Mouse (Mus musculus) kidney, postnatal 0 days (tissue): ENCODE data around the gene Xrcc5. TPM values are rescaled to one million over a fixed set of nuclear protein-coding genes. Genes with fewer than 3 reads are reported as not detected.
A peak's percentile ranks its signal among the peaks of the same experiment; 100 is the strongest.

Experiments
- ATAC-seq: fragments of 200-750 bp; cut with Nextera tagmentation; replicated peaks from 2 replicates; pipeline ENCODE4 v1.8.0; 2017; ENCODE audit warnings: low read depth, moderate number of reproducible peaks, moderate TSS enrichment, moderate library complexity; ENCODE audit not compliant: low FRiP score
- DNase-seq: peaks from one replicate; pipeline ENCODE4 v3.0.0-alpha.2; 2016; ENCODE audit warnings: low spot score
- H3K27ac ChIP-seq: fragments of 300-500 bp; sonication (generic); 2 replicates; pipeline ENCODE4 v1.5.1; 2014; ENCODE audit warnings: mild to moderate bottlenecking
- H3K27me3 ChIP-seq: fragments of 300-500 bp; sonication (generic); 2 replicates; pipeline ENCODE4 v1.6.1; 2014; ENCODE audit warnings: low read length, mixed read lengths; ENCODE audit not compliant: insufficient read depth
- H3K36me3 ChIP-seq: fragments of 300-500 bp; sonication (generic); 2 replicates; pipeline ENCODE4 v1.6.1; 2014; ENCODE audit warnings: low read length, mixed read lengths; ENCODE audit not compliant: insufficient read depth
- H3K4me1 ChIP-seq: fragments of 300-500 bp; sonication (generic); replicated peaks from 2 replicates; pipeline ENCODE4 v1.6.1; 2014; ENCODE audit warnings: antibody characterized with exemption, low read length, mixed read lengths; ENCODE audit not compliant: insufficient read depth
- H3K4me2 ChIP-seq: fragments of 300-500 bp; sonication (generic); 2 replicates; pipeline ENCODE4 v1.6.1; 2014; ENCODE audit warnings: mild to moderate bottlenecking, low read length, moderate library complexity, mixed read lengths
- H3K4me3 ChIP-seq: fragments of 300-500 bp; sonication (generic); replicated peaks from 2 replicates; pipeline ENCODE4 v1.5.1; 2014; ENCODE audit warnings: low read depth, low read length
- H3K9ac ChIP-seq: fragments of 300-500 bp; sonication (generic); 2 replicates; pipeline ENCODE4 v1.6.1; 2014; ENCODE audit warnings: low read depth, low read length
- H3K9me3 ChIP-seq: fragments of 300-500 bp; sonication (generic); replicated peaks from 2 replicates; pipeline ENCODE4 v1.6.1; 2016; ENCODE audit warnings: low read length, inconsistent platforms, mixed read lengths
- CTCF ChIP-seq: IDR thresholded peaks from 2 replicates; pipeline ENCODE4 v1.5.1; 2016; ENCODE audit warnings: antibody characterized with exemption, low read depth, mild to moderate bottlenecking, moderate library complexity
- WGBS: fragments of 180-500 bp; shearing (Covaris S2); extraction: QIAGEN DNeasy Blood & Tissue Kit; methylation state at CpG from one replicate; pipeline ENCODE4 v1.1.7; 2014; 5-methylcytosine and 5-hydroxymethylcytosine counted together
- polyA plus RNA-seq: library from polyadenylated mRNA; unstranded; fragments of >200 nt; fragmentation: Nextera tagmentation; extraction: Ambion mirVana; gene quantifications from 2 replicates; pipeline ENCODE4 v1.2.1, GENCODE M21; 2015

Xrcc5 gene
- polyA plus RNA-seq, 1 experiment from 2014 or later = 48.9 TPM

GRCm38 (mm10) chr1:72390420-72390819 lies 83.2 kb downstream of the Xrcc5 start:
- ATAC-seq = no peak
- H3K4me3 ChIP-seq = no peak overlapping the region
- no peak overlapping the region for H3K27ac ChIP-seq
- no peaks in the 10 kb centered on the region for H3K4me1 ChIP-seq
- TF ChIP-seq CTCF = no peak
- H3K9ac ChIP-seq = no peak overlapping the region
- DNase-seq = no peak
- WGBS = 75% methylated on average over 4 of the region's 4 CpGs
- H3K36me3 ChIP-seq = peaks cover 9% of the 10 kb centered on the region; the same call in 1 of the 2 replicates
- H3K27me3 ChIP-seq = no peaks in the 10 kb centered on the region
- H3K9me3 ChIP-seq = no peaks in the 10 kb centered on the region
- H3K4me2 ChIP-seq = no peak overlapping the region

- Histone ChIP-seq H3K27me3 (no peaks in the 10 kb centered on the region), H3K4me3 (no peak overlapping the region), H3K4me1 (0 out of 2 replicates have a peak, but pooled peaks cover 6% of the 10 kb centered on the region), H3K9ac (no peak overlapping the region), H3K4me2 (no peak overlapping the region), H3K36me3 (peaks cover 9% of the 10 kb centered on the region; the same call in 1 of the 2 replicates), H3K27ac (no peak overlapping the region), H3K9me3 (no peaks in the 10 kb centered on the region)
- ATAC-seq (no peak), DNase-seq (no peak)
- WGBS = 72% methylated on average over 8 of the region's 8 CpGs
- no peak for TF ChIP-seq CTCF
Observed at GRCm38 (mm10) chr1:72399720-72400401, 92.6 kb downstream of the Xrcc5 start.

GRCm38 (mm10) chr1:72400616-72401015 lies 93.4 kb downstream of the Xrcc5 start:
- H3K27me3 ChIP-seq = no peaks in the 10 kb centered on the region
- 0 out of 2 replicates have a peak, but pooled peaks cover 2% of the 10 kb centered on the region for H3K36me3 ChIP-seq
- WGBS = 67% methylated on average over 9 of the region's 9 CpGs
- H3K27ac ChIP-seq = no peak overlapping the region
- no peak overlapping the region for H3K9ac ChIP-seq
- no peak overlapping the region for H3K4me3 ChIP-seq
- H3K9me3 ChIP-seq = no peaks in the 10 kb centered on the region
- 0 out of 2 replicates have a peak, but pooled peaks cover 6% of the 10 kb centered on the region for H3K4me1 ChIP-seq
- no peak for TF ChIP-seq CTCF
- H3K4me2 ChIP-seq = no peak overlapping the region
- peak; percentile 4 for DNase-seq
- ATAC-seq = no peak

- no peak overlapping the region for H3K4me2 ChIP-seq
- no peaks in the 10 kb centered on the region for H3K9me3 ChIP-seq
- H3K4me3 ChIP-seq = no peak overlapping the region
- H3K27ac ChIP-seq = no peak overlapping the region
- no peaks in the 10 kb centered on the region for H3K27me3 ChIP-seq
- WGBS = 14% methylated on average over 8 of the region's 8 CpGs
- ATAC-seq = peak; percentile 85
- TF ChIP-seq CTCF = no peak
- H3K36me3 ChIP-seq = no peaks in the 10 kb centered on the region
- H3K4me1 ChIP-seq = 0 out of 2 replicates have a peak, but pooled peaks cover 6% of the 10 kb centered on the region
- H3K9ac ChIP-seq = no peak overlapping the region
- peak; percentile 80 for DNase-seq
Observed at GRCm38 (mm10) chr1:72401331-72402069, 94.3 kb downstream of the Xrcc5 start.

GRCm38 (mm10) chr1:72406505-72407079 lies 99.4 kb downstream of the Xrcc5 start:
- Histone ChIP-seq H3K9me3 (no peaks in the 10 kb centered on the region), H3K27me3 (no peaks in the 10 kb centered on the region), H3K4me3 (no peak overlapping the region), H3K4me2 (no peak overlapping the region), H3K27ac (no peak overlapping the region), H3K4me1 (0 out of 2 replicates have a peak, but pooled peaks cover under 1% of the 10 kb centered on the region), H3K9ac (no peak overlapping the region), H3K36me3 (no peaks in the 10 kb centered on the region)
- 39% methylated on average over 14 of the region's 14 CpGs for WGBS
- DNase-seq (peak; percentile 10), ATAC-seq (no peak)
- TF ChIP-seq CTCF = peak; percentile 20; the same call in 1 of the 2 replicates

GRCm38 (mm10) chr1:72409936-72410335 lies 102.7 kb downstream of the Xrcc5 start:
- H3K4me3 ChIP-seq = no peak overlapping the region
- H3K9ac ChIP-seq = no peak overlapping the region
- no peaks in the 10 kb centered on the region for H3K36me3 ChIP-seq
- H3K27me3 ChIP-seq = no peaks in the 10 kb centered on the region
- DNase-seq (no peak), ATAC-seq (no peak)
- no peaks in the 10 kb centered on the region for H3K9me3 ChIP-seq
- H3K4me1 ChIP-seq = no peaks in the 10 kb centered on the region
- 60% methylated on average over 5 of the region's 5 CpGs for WGBS
- no peak overlapping the region for H3K4me2 ChIP-seq
- H3K27ac ChIP-seq = no peak overlapping the region
- no peak for TF ChIP-seq CTCF
